Mouse (Mus musculus) liver, adult 2 months (tissue): ENCODE measurements around the gene Fam181b. TPM values are rescaled to one million over a fixed set of nuclear protein-coding genes. Genes with fewer than 3 reads are reported as not detected.

Experiments
- DNase-seq: peaks from one replicate; pipeline ENCODE4 v3.0.0-alpha.2; 2011; ENCODE audit warnings: low read depth, low spot score; ENCODE audit errors: extremely low read depth
- H3K27ac ChIP-seq: fragments of 200-500 bp; replicated peaks from 2 replicates; pipeline ENCODE4 v1.5.1; 2012; ENCODE audit warnings: low read depth, mild to moderate bottlenecking, control low read depth, inconsistent platforms, low read length; ENCODE audit not compliant: insufficient read depth
- H3K27me3 ChIP-seq: fragments of 200-500 bp; 2 replicates; pipeline ENCODE4 v1.6.1; 2012; ENCODE audit warnings: mild to moderate bottlenecking, moderate library complexity, low read length, inconsistent platforms; ENCODE audit not compliant: control insufficient read depth, insufficient read depth
- H3K36me3 ChIP-seq: fragments of 200-500 bp; 2 replicates; pipeline ENCODE4 v1.6.1; 2012; ENCODE audit warnings: low read length, inconsistent platforms; ENCODE audit not compliant: control insufficient read depth, insufficient read depth
- H3K4me1 ChIP-seq: fragments of 200-500 bp; 2 replicates; pipeline ENCODE4 v1.6.1; 2011; ENCODE audit warnings: low read length; ENCODE audit not compliant: control insufficient read depth, insufficient read depth
- H3K4me3 ChIP-seq: fragments of 200-500 bp; 2 replicates; pipeline ENCODE4 v1.5.1; 2011; ENCODE audit warnings: low read depth, mild to moderate bottlenecking, control low read depth, low read length, moderate library complexity; ENCODE audit not compliant: insufficient read depth
- H3K79me2 ChIP-seq: fragments of 200-500 bp; 2 replicates; pipeline ENCODE4 v1.6.1; 2012; ENCODE audit warnings: inconsistent platforms, mild to moderate bottlenecking, low read length, moderate library complexity; ENCODE audit not compliant: control insufficient read depth, insufficient read depth
- H3K9ac ChIP-seq: fragments of 200-500 bp; 2 replicates; pipeline ENCODE4 v1.6.1; 2012; ENCODE audit warnings: low read depth, mild to moderate bottlenecking, control low read depth, inconsistent platforms, low read length
- CTCF ChIP-seq: fragments of 200-500 bp; IDR thresholded peaks from 2 replicates; pipeline ENCODE4 v1.5.1; 2011; ENCODE audit warnings: low read depth, low read length, control low read depth
- POLR2A ChIP-seq: fragments of 200-500 bp; IDR thresholded peaks from 2 replicates; pipeline ENCODE4 v1.6.1; 2011; ENCODE audit warnings: low read length, control low read depth; ENCODE audit not compliant: insufficient read depth; ENCODE audit errors: extremely low read depth
- WGBS: fragments of 180-500 bp; shearing (Covaris S2); methylation state at CpG from one replicate; pipeline ENCODE4 v1.1.7; 2018; 5-methylcytosine and 5-hydroxymethylcytosine counted together
- polyA plus RNA-seq: library from polyadenylated mRNA; depleted of rRNA; stranded (reverse); fragments of >200 nt; gene quantifications from 2 replicates; pipeline ENCODE4 v1.2.3, GENCODE M21; 2012
- total RNA-seq: library from RNA; depleted of rRNA; stranded (reverse); fragments of >200 nt; gene quantifications from 2 replicates; pipeline ENCODE4 v1.2.3, GENCODE M21; 2014

Fam181b gene
- total and polyA plus RNA-seq, 2 experiments: 0.09 to 0.12 TPM

DNA sequence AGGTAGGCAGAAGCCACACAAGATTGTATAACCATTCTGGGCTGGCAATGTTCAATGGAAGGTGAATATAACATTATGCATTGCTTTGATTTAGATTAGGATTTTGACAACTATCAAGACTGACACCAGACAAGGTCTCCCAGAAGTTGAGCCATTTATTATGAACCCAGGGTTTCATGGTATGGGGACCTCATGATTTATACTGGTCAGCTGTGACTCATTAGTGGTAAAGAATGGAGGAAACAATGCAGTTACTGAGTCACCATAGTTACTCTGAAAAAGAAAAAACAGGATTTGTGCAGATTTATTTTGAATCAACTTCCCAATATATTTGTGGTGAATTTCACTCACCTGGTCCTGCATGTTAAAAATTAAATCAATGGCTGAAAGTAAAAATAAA is 18.8 kb upstream of the Fam181b start:
- Histone ChIP-seq H3K27me3 (no peaks in the 10 kb centered on the region), H3K9ac (no peak overlapping the region), H3K4me1 (no peaks in the 10 kb centered on the region), H3K4me3 (no peak overlapping the region), H3K79me2 (no peaks in the 10 kb centered on the region), H3K27ac (no peak overlapping the region), H3K36me3 (no peaks in the 10 kb centered on the region)
- no peak for TF ChIP-seq POLR2A
- TF ChIP-seq CTCF: no peak
- DNase-seq: no peak

DNA sequence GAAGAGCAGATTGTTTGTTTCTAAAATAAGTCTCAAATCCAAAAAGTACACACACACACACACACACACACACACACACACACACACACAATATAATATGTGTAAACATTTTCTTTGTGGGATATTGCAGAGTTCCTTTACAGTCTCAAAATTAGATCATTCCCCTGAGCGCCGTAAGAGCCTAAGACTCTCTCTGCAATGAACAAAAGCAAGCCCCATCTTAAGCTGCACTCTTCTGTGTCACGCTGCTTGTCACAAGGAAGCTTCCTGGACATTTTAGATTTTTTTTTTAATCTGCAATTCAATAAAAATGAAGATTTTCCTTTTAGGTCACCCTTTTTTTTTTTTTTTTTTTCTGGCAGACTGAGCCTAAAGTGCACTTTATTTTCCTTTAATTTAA is 17.9 kb upstream of the Fam181b start:
- Histone ChIP-seq H3K4me1 (no peaks in the 10 kb centered on the region), H3K4me3 (no peak overlapping the region), H3K79me2 (no peaks in the 10 kb centered on the region), H3K36me3 (no peaks in the 10 kb centered on the region), H3K27ac (no peak overlapping the region), H3K27me3 (no peaks in the 10 kb centered on the region), H3K9ac (no peak overlapping the region)
- no peak for DNase-seq
- WGBS: 95% methylated on average over 3 of the region's 3 CpGs
- TF ChIP-seq POLR2A: no peak
- TF ChIP-seq CTCF: no peak

DNA sequence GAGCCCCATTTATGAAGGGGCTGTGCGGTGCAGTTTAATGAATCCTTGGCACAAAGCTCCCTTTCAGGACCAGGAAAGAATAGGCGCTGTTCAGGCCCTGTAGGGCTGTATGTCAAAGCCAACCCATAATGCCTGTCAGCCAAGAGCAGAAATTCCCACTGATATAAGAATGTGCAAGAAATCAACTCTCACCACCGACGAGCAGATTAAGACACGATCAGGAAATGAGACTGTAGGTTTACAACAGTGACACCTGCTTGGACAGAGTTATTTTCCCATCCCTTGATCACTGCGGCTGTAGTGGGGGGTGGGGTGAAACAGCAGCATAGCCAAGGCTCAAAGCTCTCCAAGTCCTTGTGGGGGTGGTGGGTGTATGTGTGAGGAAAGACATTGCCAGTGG is 17.5 kb upstream of the Fam181b start:
- TF ChIP-seq CTCF (no peak), POLR2A (no peak)
- H3K4me3 ChIP-seq: no peak overlapping the region
- no peaks in the 10 kb centered on the region for H3K36me3 ChIP-seq
- H3K27ac ChIP-seq: no peak overlapping the region
- H3K79me2 ChIP-seq: no peaks in the 10 kb centered on the region
- H3K9ac ChIP-seq: no peak overlapping the region
- H3K27me3 ChIP-seq: no peaks in the 10 kb centered on the region
- no peak for DNase-seq
- 74% methylated on average over 6 of the region's 6 CpGs for WGBS
- H3K4me1 ChIP-seq: no peaks in the 10 kb centered on the region

DNA sequence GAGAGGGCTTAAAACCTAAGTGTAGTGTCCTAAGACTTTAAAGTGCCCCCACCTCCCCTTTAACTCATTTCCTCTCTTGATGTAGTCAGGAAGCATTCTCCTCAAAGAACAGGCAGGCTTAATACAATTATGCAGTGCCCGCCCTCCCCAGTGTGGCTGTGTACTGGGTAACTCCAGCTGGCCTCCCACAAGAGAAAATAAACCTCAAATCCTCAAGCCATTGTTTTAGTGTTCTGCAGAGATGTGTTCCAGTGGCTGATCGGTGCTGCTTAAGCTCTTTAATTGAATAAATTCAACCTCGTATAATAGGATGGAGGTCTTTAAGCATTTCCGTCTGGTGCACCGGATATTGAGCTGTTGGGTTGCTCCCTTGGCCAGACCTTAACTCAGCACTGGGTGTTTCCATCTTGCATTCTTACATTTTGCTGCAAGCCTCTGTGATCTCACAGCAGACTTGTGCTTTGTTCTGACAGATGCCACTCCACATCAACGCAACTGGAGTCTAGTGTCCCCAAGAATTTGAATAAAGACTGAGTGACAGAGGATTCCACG is 12.1 kb upstream of the Fam181b start:
- DNase-seq: no peak
- Histone ChIP-seq H3K4me1 (no peaks in the 10 kb centered on the region), H3K4me3 (no peak overlapping the region), H3K27ac (no peak overlapping the region), H3K79me2 (no peaks in the 10 kb centered on the region), H3K27me3 (no peaks in the 10 kb centered on the region), H3K9ac (no peak overlapping the region), H3K36me3 (no peaks in the 10 kb centered on the region)
- 78% methylated on average over 7 of the region's 7 CpGs for WGBS
- TF ChIP-seq CTCF (no peak), POLR2A (no peak)

DNA sequence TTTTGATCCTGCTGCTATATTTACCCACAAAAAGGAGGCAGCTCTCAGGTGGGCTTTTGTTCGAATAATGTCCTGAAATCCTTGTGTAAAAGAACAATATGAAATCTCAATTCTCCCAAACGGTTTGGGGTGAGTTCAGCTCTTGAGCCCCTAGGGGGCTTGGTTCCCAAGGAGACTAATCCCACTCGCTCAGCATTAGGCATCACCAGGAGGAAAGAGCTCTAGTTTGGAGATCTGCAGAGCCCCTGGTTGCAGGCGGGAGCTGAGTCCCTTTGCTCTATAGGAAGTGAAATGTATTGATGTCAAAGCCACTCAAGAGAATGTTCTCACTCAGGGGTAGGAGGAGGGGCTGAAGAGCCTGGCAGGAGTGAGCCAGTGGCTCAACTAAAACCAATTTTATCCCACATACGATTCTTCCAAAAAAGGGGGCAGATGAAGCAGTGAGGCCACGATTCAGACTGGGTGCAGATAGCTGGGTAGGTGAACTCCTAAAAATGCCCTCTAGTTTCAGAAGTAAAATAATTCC is 3.2 kb upstream of the Fam181b start:
- 24% methylated on average over 6 of the region's 6 CpGs for WGBS
- no peak for DNase-seq
- Histone ChIP-seq H3K36me3 (no peaks in the 10 kb centered on the region), H3K79me2 (no peaks in the 10 kb centered on the region), H3K27ac (no peak overlapping the region), H3K4me3 (no peak overlapping the region), H3K4me1 (no peaks in the 10 kb centered on the region), H3K27me3 (peaks cover 15% of the 10 kb centered on the region), H3K9ac (no peak overlapping the region)
- no peak for TF ChIP-seq POLR2A
- TF ChIP-seq CTCF: no peak

DNA sequence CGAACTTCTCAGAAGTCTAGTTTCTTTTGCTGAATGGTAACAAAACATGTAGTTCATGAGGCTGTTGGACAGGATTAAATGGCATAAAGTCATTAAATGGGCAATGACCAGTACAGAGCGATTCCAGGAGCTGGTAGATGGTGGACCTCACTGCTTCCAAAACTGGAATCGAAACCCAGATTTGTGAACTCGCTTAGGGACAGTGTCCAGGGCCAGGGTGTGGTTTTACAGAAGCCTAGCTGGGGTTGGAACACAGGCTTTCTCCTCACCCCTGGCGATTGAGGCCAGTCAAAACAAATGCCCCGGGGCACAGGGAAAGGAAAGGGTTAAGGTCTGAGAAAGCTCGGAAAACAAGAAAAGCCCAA is 263 bp upstream of the Fam181b start:
- Histone ChIP-seq H3K4me1 (no peaks in the 10 kb centered on the region), H3K4me3 (peak overlapping the region; percentile 45; the same call in 1 of the 2 replicates), H3K27me3 (peaks cover 15% of the 10 kb centered on the region), H3K79me2 (no peaks in the 10 kb centered on the region), H3K27ac (no peak overlapping the region), H3K9ac (no peak overlapping the region), H3K36me3 (no peaks in the 10 kb centered on the region)
- no peak for TF ChIP-seq POLR2A
- WGBS: 33% methylated on average over 7 of the region's 7 CpGs
- no peak for DNase-seq
